In the genomic region with DNA sequence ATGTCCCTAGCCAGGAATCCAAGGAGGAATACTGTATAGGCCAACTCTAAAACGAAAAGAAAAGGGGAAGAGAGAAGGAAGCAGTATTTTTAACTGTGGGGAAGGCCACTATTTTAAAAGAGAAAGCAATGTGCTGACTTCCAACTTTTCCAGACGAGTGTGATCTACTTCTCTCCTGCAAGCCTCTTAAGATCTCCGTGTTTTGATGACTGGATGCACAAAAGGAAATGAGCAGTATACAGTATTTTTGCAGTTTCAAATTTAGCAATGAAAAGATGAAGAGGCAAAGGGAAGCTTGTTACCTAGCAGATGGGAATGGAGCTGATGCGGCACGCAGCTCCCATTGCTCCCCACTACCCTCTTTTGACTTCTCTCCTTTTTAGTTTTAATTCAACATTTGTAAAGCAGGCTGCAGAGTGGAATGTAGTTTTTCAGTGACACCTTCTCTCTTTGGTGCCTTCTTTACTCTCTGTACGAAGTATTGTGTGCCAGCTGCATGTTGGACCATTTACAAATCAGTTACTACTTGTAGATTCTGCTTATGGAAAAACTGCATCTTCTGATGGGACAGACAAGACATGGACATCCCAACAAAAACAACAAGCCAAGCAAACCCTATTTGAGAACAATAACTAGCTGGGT, we compare ENCODE assay signal across 24 mouse cellular contexts.
A peak's percentile ranks its signal among the peaks of the same experiment; 100 is the strongest.
DNase-seq lines count a peak whose midpoint lies in the region; ATAC-seq and TF ChIP-seq lines count a peak whose summit lies in the region.
"Had no signal": no experiment of that assay in that cellular context is flagged by ENCODE, and none has a peak within 500 bp of the region (broad histone marks: within the 10 kb centered on the region; RNA-seq: fewer than 3 reads in every experiment).

No protein-coding gene starts in this region.

- no peaks in the 10 kb centered on the region for H3K36me3 ChIP-seq in hindbrain, postnatal 0 days (ENCODE audit: insufficient read depth, low read length)
- H3K36me3 ChIP-seq in hindbrain, embryonic 13.5 days, result no peaks in the 10 kb centered on the region
- no peaks in the 10 kb centered on the region for H3K36me3 ChIP-seq in forebrain, embryonic 10.5 days (replicated peaks)
- no peaks in the 10 kb centered on the region for H3K36me3 ChIP-seq in forebrain, embryonic 16.5 days (ENCODE audit: control insufficient read depth, insufficient read depth)
- H3K36me3 ChIP-seq: embryonic facial prominence, embryonic 12.5 days; heart, embryonic 13.5 days; hindbrain, embryonic 12.5 days; limb, embryonic 12.5 days had no signal

- no peaks in the 10 kb centered on the region for H3K27me3 ChIP-seq in hindbrain, postnatal 0 days (ENCODE audit: insufficient read depth, low read length)
- no peaks in the 10 kb centered on the region for H3K27me3 ChIP-seq in hindbrain, embryonic 13.5 days
- peaks cover 8% of the 10 kb centered on the region; the same call in 1 of the 2 replicates for H3K27me3 ChIP-seq in forebrain, embryonic 10.5 days (ENCODE audit: poor library complexity, severe bottlenecking)
- no peaks in the 10 kb centered on the region for H3K27me3 ChIP-seq in forebrain, embryonic 16.5 days (replicated peaks; ENCODE audit: control insufficient read depth, insufficient read depth, low read length)
- H3K27me3 ChIP-seq: embryonic facial prominence, embryonic 12.5 days; heart, embryonic 13.5 days; hindbrain, embryonic 12.5 days; limb, embryonic 12.5 days; megakaryocyte, embryonic 14.5 days had no signal

- no peaks in the 10 kb centered on the region for H3K9me3 ChIP-seq in hindbrain, postnatal 0 days (ENCODE audit: low read length)
- no peaks in the 10 kb centered on the region for H3K9me3 ChIP-seq in hindbrain, embryonic 13.5 days
- H3K9me3 ChIP-seq in forebrain, embryonic 10.5 days, result no peaks in the 10 kb centered on the region
- H3K9me3 ChIP-seq in forebrain, embryonic 16.5 days (ENCODE audit: control insufficient read depth, low read length), result no peaks in the 10 kb centered on the region
- H3K9me3 ChIP-seq: embryonic facial prominence, embryonic 12.5 days; heart, embryonic 13.5 days; hindbrain, embryonic 12.5 days; limb, embryonic 12.5 days; megakaryocyte, embryonic 14.5 days had no signal

- no peak overlapping the region for H3K9ac ChIP-seq in hindbrain, postnatal 0 days (replicated peaks; ENCODE audit: low read length)
- H3K9ac ChIP-seq in hindbrain, embryonic 13.5 days, result no peak overlapping the region
- H3K9ac ChIP-seq in forebrain, embryonic 16.5 days (replicated peaks; ENCODE audit: low read depth, low read length), result no peak overlapping the region
- H3K9ac ChIP-seq: embryonic facial prominence, embryonic 12.5 days; heart, embryonic 13.5 days; hindbrain, embryonic 12.5 days; limb, embryonic 12.5 days; liver, postnatal 0 days had no signal

- TF ChIP-seq CTCF in hindbrain, postnatal 0 days (IDR thresholded peaks at IDR 0.05; ENCODE audit: low read depth), result no peak
- no peak for TF ChIP-seq CTCF in bone marrow macrophage, adult 2 months (IDR thresholded peaks at IDR 0.05; ENCODE audit: low read depth, low read length)

- 0 out of 2 replicates have a peak overlapping the region, but pooled peaks have one; percentile 11 for H3K4me2 ChIP-seq in hindbrain, postnatal 0 days (ENCODE audit: low read depth, low read length)
- no peak overlapping the region for H3K4me2 ChIP-seq in hindbrain, embryonic 13.5 days
- H3K4me2 ChIP-seq in forebrain, embryonic 16.5 days (ENCODE audit: low read length), result peak overlapping the region; percentile 31
- H3K4me2 ChIP-seq: embryonic facial prominence, embryonic 12.5 days; heart, embryonic 13.5 days; hindbrain, embryonic 12.5 days; limb, embryonic 12.5 days; liver, embryonic 11.5 days had no signal

- no peak for TF ChIP-seq POLR2A in bone marrow macrophage, adult 2 months (IDR thresholded peaks at IDR 0.05; ENCODE audit: borderline replicate concordance, low read depth, low read length)

- peaks cover 5% of the 10 kb centered on the region; the same call in 1 of the 2 replicates for H3K4me1 ChIP-seq in hindbrain, postnatal 0 days (ENCODE audit: insufficient read depth, low read length)
- H3K4me1 ChIP-seq in hindbrain, embryonic 13.5 days (replicated peaks), result 0 out of 2 replicates have a peak, but pooled peaks cover 3% of the 10 kb centered on the region
- peaks cover 5% of the 10 kb centered on the region for H3K4me1 ChIP-seq in bone marrow macrophage, adult 2 months (ENCODE audit: control insufficient read depth, insufficient read depth, low read length)
- peaks cover 18% of the 10 kb centered on the region for H3K4me1 ChIP-seq in forebrain, embryonic 10.5 days
- H3K4me1 ChIP-seq in forebrain, embryonic 16.5 days (replicated peaks; ENCODE audit: control insufficient read depth, insufficient read depth, low read length), result peaks cover 7% of the 10 kb centered on the region
- H3K4me1 ChIP-seq: embryonic facial prominence, embryonic 12.5 days; heart, embryonic 13.5 days; hindbrain, embryonic 12.5 days; megakaryocyte, embryonic 14.5 days had no signal

- WGBS in hindbrain, postnatal 0 days, result 53% methylated on average over 6 of the region's 6 CpGs
- 63% methylated on average over 6 of the region's 6 CpGs for WGBS in hindbrain, embryonic 13.5 days
- 79% methylated on average over 6 of the region's 6 CpGs for WGBS in forebrain, embryonic 10.5 days
- 25% methylated on average over 6 of the region's 6 CpGs for WGBS in forebrain, embryonic 16.5 days

- H3K4me3 ChIP-seq in hindbrain, postnatal 0 days (ENCODE audit: low read length), result no peak overlapping the region
- no peak overlapping the region for H3K4me3 ChIP-seq in hindbrain, embryonic 13.5 days
- peak overlapping the region; percentile 28 for H3K4me3 ChIP-seq in bone marrow macrophage, adult 2 months (ENCODE audit: insufficient read depth, low read length)
- H3K4me3 ChIP-seq in forebrain, embryonic 10.5 days, result no peak overlapping the region
- no peak overlapping the region for H3K4me3 ChIP-seq in forebrain, embryonic 16.5 days (replicated peaks; ENCODE audit: low read length)
- H3K4me3 ChIP-seq: embryonic facial prominence, embryonic 12.5 days; heart, adult 2 months; heart, embryonic 13.5 days; hindbrain, embryonic 12.5 days; limb, embryonic 12.5 days; megakaryocyte, embryonic 14.5 days had no signal

- no peak for ATAC-seq in hindbrain, postnatal 0 days
- ATAC-seq in hindbrain, embryonic 13.5 days (ENCODE audit: low FRiP score), result no peak
- 0 out of 2 replicates have a peak, but pooled peaks have one; percentile 15 for ATAC-seq in forebrain, embryonic 16.5 days
- ATAC-seq: inflammation-experienced regulatory T-cells, adult 6 months; liver, postnatal 0 days; Patski had no signal

- DNase-seq in hindbrain, postnatal 0 days (ENCODE audit: low spot score), result no peak
- no peak for DNase-seq in forebrain, embryonic 10.5 days (ENCODE audit: extremely low spot score, low spot score)
- DNase-seq in adrenal gland, adult 2 months, result no peak
- DNase-seq in adrenal gland, postnatal 14 days, result no peak
- DNase-seq in lung, adult 18-20 months, result no peak
- DNase-seq: adrenal gland, adult 8-10 months; cerebellum, postnatal 10 days; gastrocnemius, postnatal 25 days; heart, adult 2 months; kidney, adult 2 months; liver, postnatal 0 days; lung, postnatal 10 days had no signal

- no peak overlapping the region for H3K27ac ChIP-seq in hindbrain, postnatal 0 days
- H3K27ac ChIP-seq in hindbrain, embryonic 13.5 days, result no peak overlapping the region; the same call in 1 of the 2 replicates
- peak overlapping the region; percentile 93 for H3K27ac ChIP-seq in bone marrow macrophage, adult 2 months (ENCODE audit: insufficient read depth, low read depth, low read length)
- peak overlapping the region; percentile 42; the same call in 1 of the 2 replicates for H3K27ac ChIP-seq in forebrain, embryonic 10.5 days
- H3K27ac ChIP-seq in forebrain, embryonic 16.5 days (ENCODE audit: low read length), result peak overlapping the region; percentile 2
- H3K27ac ChIP-seq: embryonic facial prominence, embryonic 12.5 days; heart, adult 2 months; heart, embryonic 13.5 days; hindbrain, embryonic 12.5 days; kidney, postnatal 0 days; limb, embryonic 12.5 days had no signal

Comparison
In these comparisons a context has a peak if more than half of its experiments do, and no peak if none do; other contexts are left out.
1. H3K27ac ChIP-seq: peak in bone marrow macrophage, adult 2 months (single experiment), forebrain, embryonic 10.5 days (single experiment) and forebrain, embryonic 16.5 days (single experiment); none in hindbrain, postnatal 0 days (single experiment) and hindbrain, embryonic 13.5 days (single experiment).